Mouse (Mus musculus): ENCODE measurements around the gene Nckipsd.

Nckipsd gene

DNA sequence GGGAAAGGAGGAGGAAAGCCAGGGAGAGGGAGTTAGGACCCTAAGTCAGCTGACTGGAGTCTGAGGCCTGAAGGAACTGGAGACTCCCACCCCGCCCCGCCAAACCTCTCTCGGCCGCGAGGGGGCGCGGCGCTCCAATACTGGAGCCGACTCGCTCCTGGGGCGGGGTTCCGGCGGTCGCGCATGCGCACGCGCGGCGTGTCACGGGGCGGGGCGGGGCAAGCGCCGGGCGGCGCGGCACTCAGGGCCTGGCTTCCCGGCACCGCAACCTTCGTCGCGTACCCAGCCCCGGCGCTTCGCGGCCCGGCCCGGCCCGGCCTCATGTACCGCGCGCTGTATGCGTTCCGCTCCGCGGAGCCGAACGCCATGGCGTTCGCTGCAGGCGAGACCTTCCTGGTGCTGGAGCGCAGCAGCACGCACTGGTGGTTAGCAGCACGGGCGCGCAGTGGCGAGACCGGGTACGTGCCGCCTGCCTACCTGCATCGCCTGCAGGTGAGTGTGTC, at the start of gene Nckipsd:
Gene Nckipsd, plus strand, starts transcription at position 206 of the 503 bp plus-strand sequence.
- peak; percentile 96 for DNase-seq

- no peak for DNase-seq
Observed at GRCm38 (mm10) chr9:108759121-108759520, 49.0 kb upstream of the Nckipsd start.

DNA sequence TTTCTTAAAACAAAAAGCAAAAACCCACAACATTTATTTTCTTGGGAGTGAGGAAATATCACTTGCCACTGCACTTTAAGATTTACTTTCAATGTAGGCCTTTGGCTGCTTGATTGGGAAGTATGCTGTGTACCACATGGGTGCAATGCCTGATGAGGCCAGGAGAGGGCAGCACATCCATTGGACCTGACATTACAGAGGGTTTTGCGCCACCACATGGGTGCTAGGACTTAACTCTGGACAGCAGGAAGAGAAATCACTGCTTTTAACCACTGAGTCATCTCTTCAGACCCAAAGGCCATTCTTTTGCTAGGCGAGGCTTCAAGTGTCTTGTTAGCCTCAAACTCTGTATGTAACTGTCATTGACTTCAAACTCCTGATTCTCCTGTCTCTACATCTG, 48.4 kb upstream of the Nckipsd start:
- peak; percentile 69 for DNase-seq

- DNase-seq, result no peak
Observed at GRCm38 (mm10) chr9:108761561-108761960, 46.6 kb upstream of the Nckipsd start.

DNA sequence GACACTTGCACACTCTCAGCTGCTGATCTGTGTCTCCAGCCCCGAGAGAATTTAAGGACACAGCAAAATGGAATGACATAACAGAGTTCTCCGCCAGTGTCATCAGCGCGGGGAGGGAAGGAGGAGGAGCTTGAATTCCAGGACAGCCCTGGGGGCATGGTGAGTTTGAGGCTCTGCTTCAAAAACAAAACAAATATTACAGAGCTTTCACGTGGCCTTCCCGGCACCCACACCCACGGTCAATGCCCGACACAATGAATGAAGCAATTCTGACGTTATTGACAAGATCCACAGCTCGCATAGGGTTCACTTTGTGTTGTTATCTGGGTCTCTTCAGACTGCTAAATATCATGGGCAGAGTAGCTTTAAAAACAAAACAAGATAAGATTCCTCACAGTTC, 43.2 kb upstream of the Nckipsd start:
- DNase-seq, result no peak

DNA sequence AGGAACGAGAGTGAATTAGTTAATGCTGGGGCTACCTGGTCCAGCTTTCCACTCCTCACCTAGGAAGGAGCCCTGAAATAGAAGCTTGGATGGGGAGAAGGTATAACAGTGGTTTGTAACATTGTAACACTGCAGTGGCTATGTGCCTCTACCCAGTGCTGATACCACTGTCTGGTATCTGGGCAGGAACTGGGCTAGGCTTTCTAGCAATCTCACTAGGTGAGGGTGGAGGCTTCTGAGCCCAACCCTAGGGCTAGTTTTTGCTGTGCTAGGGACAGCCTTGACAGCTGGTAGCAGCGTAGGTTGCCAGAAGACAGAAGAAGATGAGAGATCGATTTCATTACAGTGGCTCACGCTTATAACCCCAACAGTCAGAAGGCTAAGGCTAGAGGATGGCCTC, 31.6 kb upstream of the Nckipsd start:
- no peak for DNase-seq

- no peak for DNase-seq
Observed at GRCm38 (mm10) chr9:108777276-108777675, 30.9 kb upstream of the Nckipsd start.

GRCm38 (mm10) chr9:108780959-108781358, 27.2 kb upstream of the Nckipsd start:
- no peak for DNase-seq

DNA sequence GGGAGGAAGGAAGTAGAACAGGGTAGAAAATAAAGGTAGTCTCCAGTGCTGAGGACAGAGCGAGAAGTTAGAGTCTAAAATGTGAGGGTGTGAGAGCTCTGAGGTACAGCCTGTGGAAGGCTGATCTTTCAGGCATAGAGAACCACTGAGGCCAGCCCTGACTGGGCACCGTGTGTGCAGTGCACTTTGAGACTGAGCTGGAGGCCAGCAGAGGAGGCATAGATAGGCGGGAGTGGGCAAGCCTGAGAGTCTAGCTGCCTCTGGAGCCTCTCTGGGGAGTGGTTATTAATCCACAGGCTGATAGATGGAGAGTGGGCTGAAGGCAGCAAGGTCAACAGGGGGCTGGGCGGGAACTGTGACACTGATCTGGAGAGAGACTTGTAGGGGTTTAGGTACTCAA, 26.3 kb upstream of the Nckipsd start:
- no peak for DNase-seq

GRCm38 (mm10) chr9:108782836-108783547, 25.2 kb upstream of the Nckipsd start:
- DNase-seq, result no peak

- DNase-seq, result peak; percentile 97
Observed at GRCm38 (mm10) chr9:108783548-108784463, 24.4 kb upstream of the Nckipsd start, which contains the start of gene Ip6k2. Gene Ip6k2, plus strand, starts transcription at chr9:108783796.

GRCm38 (mm10) chr9:108785416-108785815, 22.8 kb upstream of the Nckipsd start:
- no peak for DNase-seq

GRCm38 (mm10) chr9:108786494-108786893, 21.7 kb upstream of the Nckipsd start:
- no peak for DNase-seq

DNA sequence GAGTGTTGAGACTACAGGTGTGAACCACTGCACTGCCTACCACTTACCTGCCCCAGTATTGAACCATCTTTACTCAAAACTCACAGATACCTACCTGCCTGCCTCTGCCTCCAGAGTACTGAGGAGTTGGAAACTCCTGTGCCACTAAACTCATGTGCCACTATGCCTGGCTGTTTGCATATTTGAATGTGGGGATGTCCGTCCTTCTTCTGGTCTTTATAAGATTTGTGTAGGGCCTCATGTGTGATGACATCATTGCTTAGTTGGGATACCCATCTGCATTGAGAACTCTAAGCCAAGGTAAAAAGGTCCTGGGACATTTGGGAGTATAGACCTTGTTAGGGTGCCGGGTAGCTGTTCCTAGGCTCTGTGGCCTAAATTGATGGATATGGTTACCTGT, 21.1 kb upstream of the Nckipsd start:
- no peak for DNase-seq

DNA sequence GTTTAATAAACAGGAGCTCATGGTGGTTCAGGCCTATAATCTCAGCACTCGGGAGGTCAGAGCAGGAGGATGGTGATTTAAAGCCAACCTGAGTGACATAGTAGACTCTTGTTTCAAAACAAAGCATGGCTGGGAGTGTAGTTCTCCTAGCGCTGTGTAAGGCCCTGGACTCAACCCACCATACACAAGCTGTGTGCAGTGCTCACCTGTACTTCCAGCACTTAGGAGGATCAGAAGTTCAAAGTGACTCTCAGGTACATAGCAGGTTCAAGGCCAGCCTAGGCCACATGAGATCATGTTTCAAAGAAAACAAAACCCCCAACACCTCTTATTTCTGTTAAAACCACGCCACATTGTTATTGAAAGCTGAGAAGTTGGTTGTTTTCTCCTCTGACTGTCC, 19.5 kb upstream of the Nckipsd start:
- no peak for DNase-seq

GRCm38 (mm10) chr9:108792307-108792706, 15.9 kb upstream of the Nckipsd start:
- no peak for DNase-seq

DNA sequence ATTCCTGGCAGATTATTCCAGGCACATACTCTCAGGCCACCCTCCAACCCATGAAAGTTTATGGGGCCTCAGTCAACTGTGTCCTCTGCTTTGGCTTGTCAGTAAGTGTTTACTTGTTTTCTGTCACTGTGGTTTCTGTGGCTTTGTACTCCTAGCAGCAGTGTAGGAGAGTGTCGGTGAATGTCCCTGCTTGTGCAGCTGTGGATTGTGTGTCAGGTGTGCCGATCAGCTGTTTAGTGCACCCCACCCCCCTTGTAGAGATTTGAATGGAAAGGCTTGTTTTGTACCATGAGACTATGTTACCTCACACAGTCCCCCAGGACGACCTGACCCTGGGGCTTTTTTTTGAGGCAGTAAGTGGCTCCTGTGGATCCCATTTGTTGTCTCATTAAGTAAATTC, 15.4 kb upstream of the Nckipsd start:
- DNase-seq, result peak; percentile 62

DNA sequence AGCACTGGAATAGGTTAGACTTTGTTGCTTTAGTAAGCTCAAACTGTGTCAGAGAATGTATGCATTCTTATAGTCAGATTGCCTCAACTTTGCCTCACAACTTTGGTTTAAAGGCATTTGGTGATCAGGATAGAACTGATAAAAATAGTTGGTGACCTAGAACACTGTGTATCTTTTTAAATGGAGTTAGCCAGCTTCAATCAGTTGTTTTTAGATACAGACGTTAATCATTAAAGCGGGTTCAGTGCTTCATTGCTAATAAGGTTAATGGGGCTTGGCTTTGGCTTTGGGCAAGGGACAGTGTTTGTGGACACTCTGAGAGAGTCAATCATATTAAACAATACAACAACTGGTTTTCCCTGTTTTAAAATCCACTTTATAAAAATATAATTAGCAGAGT, 12.9 kb upstream of the Nckipsd start:
- no peak for DNase-seq

GRCm38 (mm10) chr9:108795762-108796161, 12.4 kb upstream of the Nckipsd start:
- peak; percentile 26 for DNase-seq

GRCm38 (mm10) chr9:108796351-108796981, 11.7 kb upstream of the Nckipsd start:
- DNase-seq, result no peak

GRCm38 (mm10) chr9:108797477-108797876, 10.7 kb upstream of the Nckipsd start:
- no peak for DNase-seq

DNA sequence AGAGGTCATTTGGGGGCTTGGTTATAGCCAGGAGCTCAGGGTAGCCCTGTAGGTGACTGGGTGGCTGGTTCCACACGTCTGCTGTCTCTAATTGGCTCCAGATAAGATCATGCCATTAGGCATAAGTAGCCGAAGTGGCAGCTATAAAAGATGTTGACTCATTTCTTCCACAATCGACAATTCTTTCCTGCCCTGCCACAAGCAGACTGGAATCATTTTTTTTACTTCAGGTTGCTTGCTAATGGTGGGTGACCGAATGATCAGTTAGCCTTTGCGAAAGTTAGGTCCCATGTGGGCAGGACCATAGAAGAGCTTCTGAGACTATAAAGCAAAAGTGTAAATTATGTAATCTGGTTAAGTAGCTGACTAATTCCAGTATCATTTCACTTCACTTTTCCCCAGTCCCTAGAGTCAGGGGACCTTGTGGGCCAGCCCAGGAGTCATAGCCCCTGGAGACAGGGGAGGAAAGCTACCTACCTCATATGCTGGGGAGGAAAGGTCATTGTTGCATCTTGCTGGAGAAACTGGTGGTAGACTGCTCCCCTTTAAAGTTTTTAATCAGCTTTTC, 9.6 kb upstream of the Nckipsd start:
- DNase-seq, result no peak

- no peak for DNase-seq
Observed at GRCm38 (mm10) chr9:108799564-108799963, 8.6 kb upstream of the Nckipsd start.

Measured in thymus, postnatal 25 days (tissue).